Mouse (Mus musculus) common myeloid progenitor, adult 5-6 weeks (primary cell): Measurements from ENCODE around the gene Rassf7. TPM values are rescaled to one million over a fixed set of nuclear protein-coding genes. Genes with fewer than 3 reads are reported as not detected.
"Not testable (repeated sequence)": the region's sequence is repeated elsewhere in the genome, so short reads cannot be mapped to it uniquely, and the experiment has no call there.

Source experiments
- ATAC-seq: replicated peaks from 2 replicates; pipeline ENCODE4 v1.8.0; 2016; ENCODE audit warnings: low read depth, mild to moderate bottlenecking, moderate TSS enrichment, inconsistent platforms; ENCODE audit not compliant: poor library complexity, severe bottlenecking
- total RNA-seq: library from RNA; stranded (forward); fragments of 200-1000, 187-1606 nt; gene quantifications from 2 replicates; pipeline ENCODE4 v1.2.3, GENCODE M21; 2017

Gene Rassf7
- total RNA-seq, 1 experiment from 2014 or later: 1.8 TPM

DNA sequence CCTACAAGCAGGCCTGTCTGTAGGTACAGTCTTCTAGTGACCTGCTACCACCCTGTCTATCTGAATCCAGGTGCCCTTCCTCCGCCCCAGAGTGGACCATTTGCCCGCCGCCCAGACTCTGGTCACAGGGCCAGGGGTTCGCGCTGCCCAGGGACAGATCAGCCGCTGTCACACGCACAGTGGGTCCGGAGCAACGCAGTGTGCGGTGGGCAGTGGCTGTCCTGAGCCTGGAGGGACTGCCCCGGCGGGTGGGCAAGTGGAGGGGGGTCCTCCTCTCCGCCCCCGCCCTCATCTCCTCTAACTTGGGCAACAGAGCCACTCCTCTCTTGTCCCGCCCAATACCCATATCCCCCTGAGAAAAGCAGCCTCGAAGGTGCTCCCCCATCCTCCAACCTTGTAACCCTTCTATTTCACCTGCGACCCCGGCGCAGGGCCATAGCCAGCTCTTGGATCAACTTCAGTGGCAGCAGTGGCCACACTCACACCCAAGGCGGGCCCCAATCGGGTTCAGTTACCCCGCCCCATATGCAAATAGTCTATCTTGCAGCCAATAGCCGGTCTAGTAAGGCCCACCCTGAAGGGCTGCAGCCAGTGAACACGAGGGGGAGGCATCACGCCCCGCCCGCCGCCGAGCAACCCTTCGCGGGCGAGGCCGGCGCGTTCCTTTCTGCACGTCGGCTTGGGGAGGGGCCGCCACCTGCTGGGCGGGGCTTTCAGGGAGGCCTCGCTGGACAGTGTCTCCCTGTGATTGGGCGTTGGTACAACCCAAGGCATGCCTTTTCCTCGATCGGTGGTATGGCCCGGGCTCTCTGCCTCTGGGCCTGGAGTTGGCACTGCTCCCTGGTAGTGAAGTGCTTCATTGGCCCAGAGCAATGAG, 5.8 kb downstream of the Rassf7 start:
- peak; percentile 95 for ATAC-seq

GRCm38 (mm10) chr7:141222126-141222467, 6.4 kb downstream of the Rassf7 start:
- no peak for ATAC-seq

GRCm38 (mm10) chr7:141222696-141223215, 7.1 kb downstream of the Rassf7 start:
- ATAC-seq: no peak

DNA sequence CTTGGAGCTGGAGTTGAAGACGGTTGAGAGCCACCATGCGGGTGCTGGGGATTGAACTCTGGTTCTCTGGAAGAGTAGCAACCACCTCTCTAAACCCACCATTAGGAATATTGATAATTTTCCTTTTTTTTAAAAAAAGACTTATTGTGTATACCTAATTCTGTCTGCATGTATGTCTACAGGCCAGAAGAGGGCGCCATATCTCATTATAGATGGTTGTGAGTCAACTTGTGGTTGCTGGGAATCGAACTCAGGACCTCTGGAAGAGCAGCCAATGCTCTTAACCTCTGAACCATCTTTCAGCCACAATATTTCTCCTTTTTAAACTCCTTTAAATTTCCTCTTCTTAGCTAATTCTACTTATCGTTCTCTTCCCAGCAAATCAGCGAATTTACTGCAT, 10.9 kb downstream of the Rassf7 start:
- no peak for ATAC-seq

DNA sequence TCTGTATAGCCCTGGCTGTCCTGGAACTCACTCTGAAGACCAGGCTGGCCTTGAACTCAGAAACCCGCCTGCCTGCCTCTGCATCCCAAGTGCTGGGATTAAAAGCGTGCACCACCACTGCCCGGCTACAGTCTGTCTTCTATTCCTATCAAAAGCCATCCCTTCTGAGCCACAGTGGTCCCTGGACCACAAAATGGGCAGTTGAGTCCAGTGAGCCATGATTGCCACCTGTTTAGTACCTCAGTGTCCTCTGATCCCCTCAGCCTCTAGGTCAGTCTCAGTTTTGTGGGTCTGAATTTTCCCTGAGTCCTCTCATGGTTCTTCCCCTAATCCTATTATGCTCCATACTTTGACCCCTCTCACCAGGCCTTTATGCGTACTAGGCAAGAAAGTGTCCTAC, 12.1 kb downstream of the Rassf7 start:
- 0 out of 2 replicates have a peak, but pooled peaks have one; percentile 1 for ATAC-seq

DNA sequence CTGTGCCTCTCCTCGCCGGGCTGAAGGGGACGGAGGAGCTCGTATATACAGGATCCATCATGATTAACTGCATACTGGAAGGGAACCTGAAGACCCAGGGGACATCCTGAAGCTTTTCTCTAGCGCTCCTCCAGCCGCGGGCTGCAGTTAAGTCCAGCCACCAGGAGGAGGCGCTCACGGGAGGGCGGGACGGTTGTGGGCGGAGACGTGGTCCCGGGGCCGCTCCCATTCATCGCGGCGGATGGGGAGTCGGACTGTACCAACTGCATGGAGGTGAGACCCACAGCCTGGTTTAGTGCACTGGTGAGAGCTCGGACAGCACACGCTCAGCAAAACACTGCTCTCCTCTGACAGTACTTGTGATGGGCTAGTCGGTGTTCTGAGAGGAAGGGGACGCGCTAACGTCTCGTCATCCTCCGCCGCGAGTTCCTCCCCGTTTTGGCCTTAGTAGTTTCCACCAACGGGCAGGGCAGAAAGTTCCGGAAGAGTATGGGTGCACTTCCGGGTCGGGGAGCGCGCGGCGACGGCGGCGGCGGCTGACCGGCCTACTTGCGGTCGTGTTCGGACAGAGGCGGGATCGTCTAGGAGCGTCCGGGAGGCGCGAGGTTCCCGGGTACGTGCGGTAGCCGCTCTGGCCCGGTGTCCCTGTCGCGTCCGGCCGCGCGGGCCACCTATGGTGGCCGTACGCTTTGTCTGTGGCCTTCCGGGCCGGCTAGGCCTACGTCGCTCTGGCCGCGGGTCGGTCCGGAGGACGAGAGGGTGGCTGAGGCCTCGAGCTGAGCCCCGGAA, 12.8 kb downstream of the Rassf7 start, which contains the start of gene Phrf1:
Gene Phrf1 (plus strand): TSS at position 506 of the 789 bp plus-strand sequence.
- peak; percentile 97 for ATAC-seq

- no peak for ATAC-seq
Observed at GRCm38 (mm10) chr7:141229702-141230101, 14.0 kb downstream of the Rassf7 start.

GRCm38 (mm10) chr7:141230570-141230969, 14.9 kb downstream of the Rassf7 start:
- ATAC-seq: no peak

DNA sequence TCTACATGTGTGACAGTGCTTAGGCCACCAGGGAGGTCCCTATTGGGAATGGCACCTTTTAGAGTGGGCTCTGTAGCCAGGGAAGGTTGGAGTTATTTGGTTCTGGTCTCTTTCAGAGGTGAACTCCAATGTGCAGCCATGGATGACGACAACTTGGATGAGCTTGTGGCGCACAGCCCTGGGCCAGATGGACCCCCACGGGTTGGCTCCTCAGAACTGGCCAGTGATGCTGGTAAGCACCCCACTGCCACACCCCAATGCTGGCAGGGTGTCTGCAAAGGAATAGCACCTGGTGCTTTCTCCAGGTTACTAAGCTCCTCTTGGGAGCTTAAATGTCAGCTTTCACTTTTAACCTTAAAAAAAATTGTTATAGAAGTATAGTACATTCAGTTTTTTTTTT, 15.5 kb downstream of the Rassf7 start:
- no peak for ATAC-seq

GRCm38 (mm10) chr7:141231551-141231950, 15.9 kb downstream of the Rassf7 start:
- ATAC-seq: no peak

- not testable (repeated sequence) for ATAC-seq
Observed at GRCm38 (mm10) chr7:141250486-141250885, 34.8 kb downstream of the Rassf7 start.

GRCm38 (mm10) chr7:141256159-141256558, 40.5 kb downstream of the Rassf7 start:
- no peak for ATAC-seq

- ATAC-seq: no peak
Observed at GRCm38 (mm10) chr7:141261480-141261879, 45.8 kb downstream of the Rassf7 start.

GRCm38 (mm10) chr7:141263640-141264039, 48.0 kb downstream of the Rassf7 start:
- no peak for ATAC-seq

GRCm38 (mm10) chr7:141264041-141264700, 48.5 kb downstream of the Rassf7 start:
- no peak for ATAC-seq

- ATAC-seq: peak; percentile 45
Observed at GRCm38 (mm10) chr7:141264761-141265410, 49.2 kb downstream of the Rassf7 start.

- no peak for ATAC-seq
Observed at GRCm38 (mm10) chr7:141265411-141265738, 49.7 kb downstream of the Rassf7 start.

- ATAC-seq: peak; percentile 63
Observed at GRCm38 (mm10) chr7:141265739-141266561, 50.3 kb downstream of the Rassf7 start, which contains the start of gene Irf7. TSS of gene Irf7 (minus strand) at chr7:141266481.
